Mouse (Mus musculus) regulatory T cell (primary cell): Measurements from ENCODE around the gene 4933424G06Rik.

Source experiments
- in situ Hi-C: fragments of 300-600 bp; cut with MboI, MseI; formaldehyde crosslinking; loops from one replicate; pipeline ENCODE4 v1.15.1; 2025; ENCODE audit warnings: high pct_unique_total_duplicates

The 4933424G06Rik gene

DNA sequence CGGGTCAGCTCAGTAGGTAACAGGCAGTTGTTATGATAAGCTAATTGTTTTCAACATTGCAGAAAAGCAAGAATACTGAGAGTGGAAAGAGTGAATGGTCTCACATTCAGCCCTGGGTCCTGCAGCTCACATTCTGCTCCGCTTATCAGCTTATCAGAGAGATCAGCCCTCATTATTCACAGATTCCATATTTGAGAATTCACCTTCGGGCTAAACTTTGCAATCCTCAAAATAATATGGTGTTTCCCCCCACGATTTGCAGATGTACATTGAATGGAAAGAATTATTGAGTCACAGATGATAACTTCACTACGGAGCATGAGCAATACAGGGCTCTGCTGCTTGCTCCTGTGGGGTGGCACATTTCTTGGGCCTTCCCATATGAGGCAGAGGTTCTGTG lies 58.8 kb downstream of the 4933424G06Rik start:
- in situ Hi-C loops: loop anchor here (5.0 to 10.0 kb wide), 2 partner anchors 154 to 214 kb away; partner anchors contain the start of gene Sema4c

DNA sequence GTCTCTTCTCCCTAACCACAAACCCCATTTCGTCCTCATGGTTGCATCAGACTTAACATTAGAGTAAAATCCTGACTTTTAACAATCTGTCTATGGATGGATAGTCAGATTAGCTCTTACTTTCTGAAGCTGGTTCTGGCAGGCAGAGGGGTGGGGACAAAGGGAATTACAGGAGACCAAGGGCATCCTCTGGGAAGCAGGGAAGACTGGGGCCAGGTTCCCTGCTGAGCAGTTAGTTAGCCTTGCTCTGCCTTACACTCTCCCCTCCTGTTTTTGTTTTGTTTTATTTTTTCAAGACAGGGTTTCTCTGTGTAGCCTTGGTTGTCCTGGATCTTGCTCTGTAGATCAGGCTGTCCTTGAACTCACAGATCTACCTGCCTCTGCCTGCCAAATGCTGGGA lies 60.0 kb downstream of the 4933424G06Rik start:
- in situ Hi-C loops: loop anchor here (5.0 to 10.0 kb wide), 2 partner anchors 152 to 215 kb away; partner anchors contain the start of gene Sema4c

DNA sequence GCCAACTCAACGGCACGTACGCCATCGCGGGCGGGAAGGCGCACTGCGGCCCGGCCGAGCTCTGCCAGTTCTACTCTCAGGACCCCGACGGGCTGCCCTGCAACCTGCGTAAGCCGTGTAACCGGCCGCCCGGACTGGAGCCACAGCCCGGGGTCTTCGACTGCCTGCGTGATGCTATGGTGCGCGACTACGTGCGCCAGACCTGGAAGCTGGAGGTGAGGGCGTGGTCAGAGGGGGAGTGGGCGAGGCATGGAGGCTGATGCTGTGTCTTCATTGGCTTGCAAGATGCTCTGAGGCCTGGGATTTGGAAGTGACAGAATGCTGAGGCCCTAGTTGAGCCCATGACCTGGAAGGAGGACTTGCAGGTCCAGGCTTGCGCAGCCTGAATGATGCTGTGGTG lies 61.0 kb downstream of the 4933424G06Rik start:
- in situ Hi-C loops: no loop called here

DNA sequence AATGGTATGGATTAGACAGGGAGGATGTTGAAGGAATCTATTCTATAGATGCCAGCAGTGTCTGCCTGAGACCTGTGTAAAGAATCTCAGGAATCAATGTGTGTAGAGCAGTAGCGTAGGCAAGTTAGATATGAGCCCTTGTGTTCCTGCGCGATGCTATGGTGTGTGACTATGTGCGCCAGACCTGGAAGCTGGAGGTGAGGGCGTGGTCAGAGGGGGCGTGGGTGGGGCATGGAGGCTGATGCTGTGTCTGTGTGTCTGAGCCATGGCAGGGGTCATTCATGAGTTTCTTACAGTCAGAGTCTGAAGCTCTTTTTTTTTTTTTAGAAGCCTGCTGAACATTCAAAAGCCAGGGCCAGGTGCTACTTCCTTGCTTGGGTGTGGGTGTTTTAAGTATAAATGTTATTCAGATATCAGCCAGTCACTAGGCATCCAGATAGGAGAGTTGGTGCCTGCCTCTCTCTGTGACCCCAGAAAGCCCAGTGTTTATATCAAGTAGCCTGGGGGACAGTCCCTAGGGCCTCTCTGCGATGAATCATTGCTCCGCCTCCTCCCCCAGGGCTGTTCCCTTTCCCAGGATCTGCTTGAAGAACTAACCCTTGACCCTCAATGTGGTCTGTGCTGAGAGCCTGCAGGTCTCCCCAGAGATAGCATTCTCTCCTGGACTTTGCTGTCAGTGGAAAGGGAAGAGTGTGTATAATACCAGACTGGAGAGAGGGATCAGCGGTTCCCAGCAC lies 62.4 kb downstream of the 4933424G06Rik start:
- in situ Hi-C loops: no loop called here

DNA sequence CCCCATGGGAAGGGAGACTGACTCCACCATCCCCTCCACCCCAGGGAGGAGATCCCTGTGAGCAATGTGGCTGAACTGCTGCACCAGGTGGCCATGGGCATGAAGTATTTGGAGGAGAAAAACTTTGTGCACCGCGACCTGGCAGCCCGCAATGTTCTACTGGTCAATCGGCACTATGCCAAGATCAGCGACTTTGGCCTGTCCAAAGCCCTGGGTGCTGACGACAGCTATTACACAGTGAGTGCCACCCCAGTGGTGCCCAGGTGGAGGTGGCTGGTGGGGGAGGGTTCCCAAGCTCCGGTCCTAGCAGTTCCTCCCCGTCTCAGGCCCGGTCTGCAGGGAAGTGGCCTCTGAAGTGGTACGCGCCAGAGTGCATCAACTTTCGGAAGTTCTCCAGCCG lies 70.8 kb downstream of the 4933424G06Rik start:
- in situ Hi-C loops: no loop called here

DNA sequence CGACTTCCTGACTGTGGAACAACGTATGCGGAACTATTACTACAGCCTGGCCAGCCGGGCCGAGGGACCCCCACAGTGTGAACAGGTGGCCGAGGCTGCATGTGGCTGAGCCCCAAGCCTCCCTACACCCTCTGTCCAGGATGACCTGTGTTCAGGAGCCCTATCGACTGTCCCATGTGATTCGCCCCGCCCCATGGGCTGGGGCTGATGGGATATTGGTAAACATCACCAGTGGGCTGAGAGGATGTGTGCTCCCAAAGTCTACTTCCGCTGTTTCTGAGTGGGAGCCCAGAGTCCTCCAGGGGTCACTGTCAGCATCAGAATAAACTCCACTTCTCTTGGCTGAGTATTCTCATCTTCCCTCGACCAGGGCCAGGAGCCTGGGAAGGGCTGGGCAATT lies 72.5 kb downstream of the 4933424G06Rik start:
- in situ Hi-C loops: no loop called here

DNA sequence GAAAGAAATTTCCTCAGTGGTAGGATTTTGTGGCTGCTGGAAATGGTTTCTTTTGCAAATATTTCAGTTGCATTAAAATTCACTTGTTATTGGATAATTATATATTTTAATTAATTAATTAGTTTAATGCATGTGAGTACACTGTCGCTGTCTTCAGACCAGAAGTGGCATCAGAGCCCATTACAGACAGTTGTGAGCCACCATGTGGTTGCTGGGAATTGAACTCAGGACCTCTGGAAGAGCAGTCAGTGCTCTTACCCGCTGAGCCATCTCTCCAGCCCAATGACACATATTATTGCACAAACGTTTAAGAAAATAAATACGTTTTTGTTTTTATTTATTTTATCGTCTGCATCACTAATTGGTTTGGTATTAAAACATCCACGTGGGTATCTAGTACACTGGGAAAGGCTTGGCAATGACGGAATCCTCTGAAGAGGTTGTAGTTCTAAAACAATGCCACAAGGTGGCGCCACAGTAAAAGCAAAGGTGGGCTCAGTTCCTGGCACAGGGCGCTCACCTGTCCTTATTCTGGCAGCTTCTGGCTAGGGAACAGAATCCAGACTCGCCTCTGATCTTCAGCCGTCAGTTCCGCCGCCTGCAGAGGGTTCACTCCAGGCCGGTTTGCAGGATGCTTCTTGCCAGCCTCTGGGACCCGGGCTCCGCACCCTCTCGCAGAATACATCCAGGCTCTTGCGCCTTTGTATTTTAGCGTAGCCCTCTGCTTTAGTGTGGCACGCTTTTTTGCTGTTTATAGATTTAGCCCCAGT lies 74.6 kb downstream of the 4933424G06Rik start:
- in situ Hi-C loops: no loop called here

DNA sequence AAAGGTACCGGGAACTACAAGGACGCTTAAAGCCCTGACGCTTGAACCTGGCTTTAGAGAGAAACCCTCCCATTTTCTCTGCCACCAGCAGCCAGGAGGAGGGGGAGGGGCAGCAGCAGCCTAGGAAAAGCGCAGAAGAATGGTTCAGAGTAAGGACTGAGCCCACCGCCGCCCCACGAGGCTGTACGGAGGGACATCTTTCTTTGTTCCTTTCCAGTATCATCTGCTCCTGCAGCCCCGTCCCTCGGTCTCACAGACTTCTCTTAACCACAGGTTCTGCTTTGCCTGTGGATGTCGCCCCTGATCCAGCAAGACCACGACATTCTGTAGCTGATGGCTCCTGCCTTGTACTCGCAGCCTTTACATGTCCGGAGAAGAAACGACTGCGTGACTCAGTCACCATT lies 75.3 kb downstream of the 4933424G06Rik start:
- in situ Hi-C loops: no loop called here

DNA sequence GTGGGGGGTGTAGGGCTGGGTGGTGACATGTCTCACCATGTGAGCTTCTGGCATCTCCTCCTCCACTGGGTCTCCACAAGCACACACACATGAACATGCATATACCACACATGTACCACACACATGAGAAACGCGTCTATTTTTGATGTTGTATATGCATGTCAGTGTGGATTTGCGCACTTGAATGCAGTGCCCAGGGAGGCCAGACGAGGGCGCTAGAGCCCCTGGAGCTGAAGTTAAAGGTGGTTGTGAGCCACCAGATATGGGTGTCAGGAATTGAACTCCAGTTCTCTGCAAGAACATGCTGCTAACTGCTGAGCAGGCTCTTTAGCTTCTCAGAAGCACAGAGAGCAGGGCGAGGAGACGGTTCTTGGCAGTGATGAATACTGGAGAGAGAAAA lies 76.4 kb downstream of the 4933424G06Rik start:
- in situ Hi-C loops: no loop called here

DNA sequence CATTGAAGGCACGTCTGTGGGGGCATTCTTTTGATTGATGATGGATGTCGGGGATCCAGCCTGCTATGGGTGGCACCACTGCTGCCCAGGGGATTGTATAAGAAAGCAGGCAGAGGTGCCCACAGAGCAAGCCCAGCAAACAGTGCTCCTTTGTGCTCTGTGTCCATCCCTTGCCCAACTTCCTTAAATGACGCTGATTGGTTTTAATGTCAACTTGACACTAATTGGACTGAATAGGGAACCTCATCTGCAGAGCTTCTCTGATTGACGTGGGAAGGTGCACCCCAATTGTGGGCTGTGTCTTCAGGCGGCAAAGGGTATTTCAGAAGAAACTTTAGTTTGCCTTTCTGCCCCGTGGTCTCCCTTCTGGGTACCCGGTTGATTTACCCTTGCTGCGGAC lies 79.5 kb downstream of the 4933424G06Rik start:
- in situ Hi-C loops: no loop called here

DNA sequence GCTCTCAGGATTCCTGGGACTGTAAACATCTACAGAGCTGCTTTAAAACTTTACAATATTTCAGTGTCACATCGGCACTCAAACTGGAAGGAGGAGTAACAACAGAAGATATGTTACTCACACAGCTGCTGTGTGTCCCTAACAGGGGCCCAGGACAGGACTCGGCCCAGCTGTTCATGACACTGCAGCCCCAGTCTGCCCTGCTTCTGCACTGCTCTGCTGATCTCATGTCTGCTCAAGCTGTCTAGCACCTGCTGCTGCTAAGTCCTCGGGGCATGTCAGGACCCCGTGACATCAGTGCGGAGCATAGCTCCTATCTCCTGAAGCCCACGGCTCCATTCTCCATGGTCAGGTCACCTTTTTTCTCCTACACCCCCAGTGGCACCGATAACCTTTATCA lies 86.8 kb downstream of the 4933424G06Rik start:
- in situ Hi-C loops: no loop called here

DNA sequence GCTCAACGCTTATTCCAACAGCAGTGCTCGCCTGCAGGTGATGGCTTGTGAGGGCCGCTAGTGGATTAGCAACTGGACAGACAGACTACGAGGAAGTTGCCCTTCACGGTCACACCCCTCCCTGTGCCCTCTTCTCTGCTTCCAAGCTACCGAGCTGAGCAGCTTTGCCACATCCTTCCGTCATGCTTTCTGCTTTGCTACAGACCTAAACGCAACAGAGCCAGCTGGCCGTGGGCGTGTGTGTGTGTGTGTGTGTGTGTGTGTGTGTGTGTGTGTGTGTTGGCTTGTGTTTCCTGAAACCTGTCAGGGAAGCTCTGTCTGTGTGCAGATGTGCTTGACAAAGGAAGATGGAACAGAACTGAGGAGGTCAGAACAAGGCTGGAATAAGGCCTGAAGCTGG lies 87.5 kb downstream of the 4933424G06Rik start:
- in situ Hi-C loops: no loop called here

DNA sequence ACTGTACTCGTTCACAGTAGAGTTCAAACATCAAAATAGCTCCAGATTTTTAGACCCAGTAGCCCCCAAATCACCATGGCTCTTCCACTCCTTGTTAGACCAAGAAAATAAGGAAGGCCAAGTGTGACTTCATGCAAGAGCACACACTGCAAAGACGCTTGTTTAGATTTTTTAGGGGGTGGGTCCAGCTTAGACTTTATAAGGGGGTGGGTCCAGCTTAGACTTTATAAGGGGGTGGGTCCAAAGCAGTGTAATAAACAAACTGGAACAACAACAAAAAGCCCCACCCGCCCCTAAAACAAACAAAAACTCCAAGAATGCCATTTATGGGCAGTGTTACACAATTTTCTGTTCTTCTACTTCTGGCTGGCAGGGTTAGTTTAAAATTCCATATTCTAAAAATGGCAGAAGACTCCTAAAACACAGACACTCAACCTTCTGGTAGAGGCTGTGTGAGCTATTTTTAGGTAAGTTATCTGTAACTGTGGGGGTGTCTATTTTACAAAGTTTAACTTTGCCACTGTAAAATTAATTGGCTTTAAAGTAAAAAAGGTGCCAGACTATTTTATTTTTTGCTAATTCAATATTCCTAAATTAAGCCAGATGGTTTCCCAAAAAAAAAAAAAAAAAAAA lies 90.5 kb downstream of the 4933424G06Rik start:
- in situ Hi-C loops: no loop called here

DNA sequence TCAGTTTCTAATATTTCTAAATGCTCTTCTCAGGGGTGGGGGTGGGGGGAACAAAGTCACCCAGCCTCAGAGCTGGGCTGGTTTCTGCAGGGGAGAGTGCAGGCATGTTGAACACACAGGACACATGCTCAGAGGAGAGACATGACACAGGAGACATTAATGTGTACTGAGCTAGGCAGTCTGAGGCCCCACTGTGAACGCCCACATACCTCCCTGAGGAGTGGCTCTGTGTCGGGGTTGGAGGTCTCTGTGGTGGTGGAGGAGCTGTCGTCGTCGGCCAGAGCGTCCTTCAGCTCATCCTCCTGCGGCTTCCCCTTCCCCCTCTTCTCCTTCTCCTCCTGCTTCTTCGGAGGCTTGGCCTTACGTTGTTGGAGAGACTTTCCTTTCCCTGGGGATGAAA lies 94.3 kb downstream of the 4933424G06Rik start:
- in situ Hi-C loops: no loop called here

DNA sequence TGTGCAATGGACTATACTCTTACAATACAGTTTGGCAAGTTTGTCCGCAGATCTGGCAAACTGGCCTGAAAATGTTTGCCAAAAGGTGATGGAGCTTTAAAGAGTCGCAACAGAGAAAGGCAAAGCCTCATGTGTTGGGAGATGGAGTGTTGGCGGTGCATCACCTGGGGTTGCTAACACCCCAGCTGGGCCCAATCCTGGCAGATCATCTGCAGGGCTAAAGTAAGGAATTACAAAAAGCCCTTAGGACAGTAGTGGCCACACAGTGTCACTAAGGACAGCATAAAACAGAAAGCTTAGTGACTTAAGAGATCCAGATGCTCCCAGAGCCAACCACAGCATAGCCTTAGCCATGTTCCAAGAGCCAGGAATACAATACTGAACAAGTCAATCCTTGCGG lies 94.9 kb downstream of the 4933424G06Rik start:
- in situ Hi-C loops: no loop called here

DNA sequence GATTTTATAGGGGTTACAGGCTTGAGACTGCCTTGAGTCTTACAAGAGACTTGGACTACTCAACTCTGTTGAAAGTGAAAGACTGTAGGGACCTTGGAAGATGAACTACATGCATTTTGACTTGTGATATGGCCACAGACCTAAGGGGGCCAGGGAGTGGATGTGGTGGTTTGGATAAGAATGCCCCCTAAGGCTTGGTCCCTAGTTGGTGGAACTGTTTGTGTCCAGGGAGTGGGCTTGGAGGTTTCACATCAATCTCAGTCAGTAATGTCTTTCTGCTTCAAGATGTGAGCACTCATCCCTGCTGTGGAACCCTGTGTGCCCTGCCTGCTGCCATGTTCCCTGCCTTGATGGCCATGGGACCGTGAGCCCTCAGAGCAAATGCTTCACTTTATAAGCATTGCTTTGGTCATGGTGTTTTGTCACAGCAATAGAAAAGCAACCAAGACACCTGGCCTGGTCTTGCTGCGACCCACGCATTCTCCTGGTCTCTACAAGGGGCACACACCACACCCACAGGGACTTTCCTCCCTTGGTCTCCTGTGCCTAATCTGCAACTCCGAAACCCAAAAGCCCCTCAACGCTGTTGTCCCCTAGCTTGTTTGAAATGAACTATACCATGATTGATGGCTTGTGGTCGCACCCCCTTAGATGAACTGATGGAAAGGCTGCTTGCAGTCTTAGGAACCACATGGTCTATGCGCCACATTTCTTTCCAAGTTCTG lies 96.4 kb downstream of the 4933424G06Rik start:
- in situ Hi-C loops: no loop called here

DNA sequence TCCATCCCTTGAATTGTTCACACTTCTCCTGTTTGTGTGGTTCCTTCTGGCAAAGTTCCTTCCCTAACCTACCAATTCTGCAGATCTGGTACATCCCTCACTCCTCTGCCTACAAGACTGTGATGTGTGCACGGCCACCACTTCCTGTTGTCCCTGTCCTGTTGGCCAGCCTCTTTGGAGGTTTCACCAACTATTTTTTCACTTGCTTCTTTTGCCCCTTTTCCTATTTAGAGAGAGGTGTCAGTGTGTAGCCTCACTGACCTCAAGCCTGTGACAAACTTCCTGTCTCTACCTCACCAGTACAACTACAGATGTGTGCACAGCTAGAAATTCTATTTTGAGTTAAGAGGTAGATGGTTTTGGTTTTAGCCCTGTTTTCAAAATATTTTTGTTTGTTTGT lies 97.1 kb downstream of the 4933424G06Rik start:
- in situ Hi-C loops: no loop called here
